Mouse (Mus musculus): ENCODE measurements at regions not wholly inside any gene's neighbourhood (a gene's known extent, or its start where the extent isn't known, plus 50 kb on each side); places are given as distances from the start of the nearest gene placed in this dataset.

- no peak for TF ChIP-seq CTCF (conservative IDR thresholded peaks at IDR 0.05 in 1 of 2, IDR thresholded peaks at IDR 0.05 in 1 of 2; ENCODE audit: low read depth in 2 of 2, low read length in 2 of 2)
- no peak for TF ChIP-seq BHLHE40 (IDR thresholded peaks at IDR 0.05; ENCODE audit: low read depth, low read length)
- TF ChIP-seq EP300 (IDR thresholded peaks at IDR 0.05; ENCODE audit: low read length): no peak
- TF ChIP-seq MAFK (IDR thresholded peaks at IDR 0.05; ENCODE audit: insufficient replicate concordance, low read length): no peak
- TF ChIP-seq RAD21 (IDR thresholded peaks at IDR 0.05; ENCODE audit: low read depth, low read length): no peak
- no peak for TF ChIP-seq E2F4 (IDR thresholded peaks at IDR 0.05; ENCODE audit: insufficient replicate concordance, low read depth, low read length)
- no peak for TF ChIP-seq NRF1 (IDR thresholded peaks at IDR 0.05; ENCODE audit: low read depth, low read length)
- no peak for TF ChIP-seq NELFE (IDR thresholded peaks at IDR 0.05; ENCODE audit: low read depth, low read length)
- TF ChIP-seq TBP (conservative IDR thresholded peaks at IDR 0.05; ENCODE audit: low read depth, low read length): no peak
- no peak for TF ChIP-seq POLR2AphosphoS2 (IDR thresholded peaks at IDR 0.05; ENCODE audit: low read depth, low read length)
- no peak for TF ChIP-seq ZMIZ1 (IDR thresholded peaks at IDR 0.05; ENCODE audit: low read depth, low read length)
- no peak for TF ChIP-seq ZC3H11A (IDR thresholded peaks at IDR 0.05; ENCODE audit: low read depth, low read length)
These were observed 332.1 kb downstream of the Mllt3 start for GRCm38 (mm10) chr4:87701024-87701423.
